Mouse (Mus musculus) G1E (cell line): ENCODE measurements around the gene Rnf141. TPM values are rescaled to one million over a fixed set of nuclear protein-coding genes. Genes with fewer than 3 reads are reported as not detected.

ENCODE experiments used
- ATAC-seq: 2 replicates; pipeline ENCODE4 v1.8.0; 2016; ENCODE audit warnings: mild to moderate bottlenecking; ENCODE audit not compliant: insufficient number of reproducible peaks, poor library complexity, low FRiP score, severe bottlenecking; ENCODE audit errors: extremely low read depth
- DNase-seq: peaks from one replicate; pipeline ENCODE4 v3.0.0; 2012; ENCODE audit warnings: low spot score
- H3K27me3 ChIP-seq: 2 replicates; pipeline ENCODE4 v1.6.1; 2012; ENCODE audit warnings: mild to moderate bottlenecking, low read length, inconsistent platforms; ENCODE audit not compliant: insufficient read depth
- H3K36me3 ChIP-seq: replicated peaks from 2 replicates; pipeline ENCODE3; 2012; ENCODE audit warnings: mild to moderate bottlenecking, inconsistent platforms
- H3K4me1 ChIP-seq: 2 replicates; pipeline ENCODE4 v1.6.1; 2012; ENCODE audit warnings: low read depth, low read length, inconsistent platforms, mixed read lengths; ENCODE audit not compliant: insufficient read depth
- H3K4me3 ChIP-seq: 2 replicates; pipeline ENCODE4 v1.5.1; 2012; ENCODE audit warnings: low read depth, mild to moderate bottlenecking, inconsistent platforms, low read length, moderate library complexity, mixed read lengths
- H3K9me3 ChIP-seq: replicated peaks from 2 replicates; pipeline ENCODE4 v1.6.1; 2012; ENCODE audit warnings: inconsistent platforms
- CTCF ChIP-seq: IDR thresholded peaks from 2 replicates; pipeline ENCODE4 v1.5.1; 2012; ENCODE audit warnings: low read depth, low read length, inconsistent platforms, mixed read lengths
- GATA1 ChIP-seq: IDR thresholded peaks from 2 replicates; pipeline ENCODE4 v1.6.1; 2012; ENCODE audit warnings: borderline replicate concordance, low read length, inconsistent platforms, mixed read lengths
- GATA2 ChIP-seq: IDR thresholded peaks from 2 replicates; pipeline ENCODE4 v1.6.1; 2012; ENCODE audit warnings: low read depth, low read length, inconsistent platforms, borderline replicate concordance
- POLR2AphosphoS5 ChIP-seq: IDR thresholded peaks from 2 replicates; pipeline ENCODE4 v1.6.1; 2012; ENCODE audit warnings: low read depth, low read length, inconsistent platforms; ENCODE audit not compliant: insufficient replicate concordance
- TAL1 ChIP-seq: conservative IDR thresholded peaks from 2 replicates; pipeline ENCODE4 v1.6.1; 2012; ENCODE audit warnings: low read depth, low read length, inconsistent platforms, mixed read lengths
- polyA plus RNA-seq: library from polyadenylated mRNA; stranded (reverse); fragments of >175 nt; gene quantifications from 2 replicates; pipeline ENCODE4 v1.2.3, GENCODE M21; 2012
- total RNA-seq, 2 experiments: library from RNA; stranded (forward) in 1 of 2; stranded (reverse) in 1 of 2; fragments of 200-1000 nt in 1 of 2; fragments of >200 nt in 1 of 2; fragmentation: Nextera tagmentation in 1 of 2; gene quantifications; 2 replicates each; pipeline ENCODE4 v1.2.3; 2014 to 2017

The Rnf141 gene
- total and polyA plus RNA-seq, 3 experiments = 0.92 to 38.6 (median 18.2) TPM

- Histone ChIP-seq H3K36me3 (peaks cover 74% of the 10 kb centered on the region), H3K4me3 (no peak overlapping the region), H3K9me3 (no peaks in the 10 kb centered on the region), H3K27me3 (no peaks in the 10 kb centered on the region), H3K4me1 (peaks cover 8% of the 10 kb centered on the region)
- DNase-seq = no peak
- TF ChIP-seq GATA1 (no peak), POLR2AphosphoS5 (no peak), CTCF (no peak), GATA2 (no peak), TAL1 (no peak)
- no peak for ATAC-seq
Measured at GRCm38 (mm10) chr7:110813983-110814382, 30.3 kb downstream of the Rnf141 start.

DNA sequence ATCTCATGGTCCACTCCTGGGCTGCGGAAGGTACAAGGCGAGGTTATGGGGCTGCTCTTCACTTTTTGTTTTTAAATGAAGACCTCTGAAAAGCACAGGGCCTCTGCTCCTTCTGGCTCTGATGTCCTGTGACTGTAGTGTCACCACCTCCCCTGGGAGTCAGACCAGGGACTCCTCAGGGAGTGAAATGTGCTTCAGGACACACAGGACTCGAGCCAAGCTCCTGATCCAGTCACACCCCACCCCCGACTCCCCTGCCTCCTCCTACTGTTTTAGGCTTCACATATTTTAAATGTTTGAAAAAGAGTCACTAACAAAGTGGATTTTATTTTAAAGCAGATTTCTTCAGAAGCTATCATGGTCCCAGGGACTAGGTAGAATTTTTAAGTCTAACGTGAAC is 32.7 kb downstream of the Rnf141 start:
- Histone ChIP-seq H3K36me3 (peaks cover 80% of the 10 kb centered on the region), H3K27me3 (no peaks in the 10 kb centered on the region), H3K9me3 (no peaks in the 10 kb centered on the region), H3K4me3 (no peak overlapping the region), H3K4me1 (no peaks in the 10 kb centered on the region)
- no peak for ATAC-seq
- DNase-seq = no peak
- no peak for TF ChIP-seq TAL1
- no peak for TF ChIP-seq GATA2
- TF ChIP-seq GATA1 = no peak
- no peak for TF ChIP-seq POLR2AphosphoS5
- TF ChIP-seq CTCF = no peak

DNA sequence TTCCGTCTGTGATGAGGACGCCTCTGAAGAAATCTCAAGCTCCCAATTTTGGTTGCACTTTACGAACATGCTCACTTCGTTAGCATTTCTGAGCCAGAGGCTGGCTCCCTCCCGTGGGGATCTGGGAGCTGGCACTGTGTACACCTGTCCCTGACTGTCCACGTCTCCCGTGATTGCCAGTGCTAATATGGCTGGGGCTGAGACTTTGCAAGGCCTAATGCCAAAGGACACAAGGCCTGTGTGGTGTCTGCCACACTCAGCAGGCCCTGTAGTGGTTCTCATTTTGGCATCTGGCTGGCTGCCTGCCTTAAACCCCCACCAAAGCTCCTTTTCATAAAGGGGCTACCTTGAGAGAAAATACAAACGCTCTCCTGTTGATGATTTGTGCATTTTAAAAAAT is 33.3 kb downstream of the Rnf141 start:
- Histone ChIP-seq H3K9me3 (no peaks in the 10 kb centered on the region), H3K27me3 (no peaks in the 10 kb centered on the region), H3K4me3 (no peak overlapping the region), H3K4me1 (no peaks in the 10 kb centered on the region), H3K36me3 (peaks cover 81% of the 10 kb centered on the region)
- TF ChIP-seq TAL1 (no peak), GATA1 (no peak), CTCF (no peak), GATA2 (no peak)
- no peak for DNase-seq
- no peak for ATAC-seq

DNA sequence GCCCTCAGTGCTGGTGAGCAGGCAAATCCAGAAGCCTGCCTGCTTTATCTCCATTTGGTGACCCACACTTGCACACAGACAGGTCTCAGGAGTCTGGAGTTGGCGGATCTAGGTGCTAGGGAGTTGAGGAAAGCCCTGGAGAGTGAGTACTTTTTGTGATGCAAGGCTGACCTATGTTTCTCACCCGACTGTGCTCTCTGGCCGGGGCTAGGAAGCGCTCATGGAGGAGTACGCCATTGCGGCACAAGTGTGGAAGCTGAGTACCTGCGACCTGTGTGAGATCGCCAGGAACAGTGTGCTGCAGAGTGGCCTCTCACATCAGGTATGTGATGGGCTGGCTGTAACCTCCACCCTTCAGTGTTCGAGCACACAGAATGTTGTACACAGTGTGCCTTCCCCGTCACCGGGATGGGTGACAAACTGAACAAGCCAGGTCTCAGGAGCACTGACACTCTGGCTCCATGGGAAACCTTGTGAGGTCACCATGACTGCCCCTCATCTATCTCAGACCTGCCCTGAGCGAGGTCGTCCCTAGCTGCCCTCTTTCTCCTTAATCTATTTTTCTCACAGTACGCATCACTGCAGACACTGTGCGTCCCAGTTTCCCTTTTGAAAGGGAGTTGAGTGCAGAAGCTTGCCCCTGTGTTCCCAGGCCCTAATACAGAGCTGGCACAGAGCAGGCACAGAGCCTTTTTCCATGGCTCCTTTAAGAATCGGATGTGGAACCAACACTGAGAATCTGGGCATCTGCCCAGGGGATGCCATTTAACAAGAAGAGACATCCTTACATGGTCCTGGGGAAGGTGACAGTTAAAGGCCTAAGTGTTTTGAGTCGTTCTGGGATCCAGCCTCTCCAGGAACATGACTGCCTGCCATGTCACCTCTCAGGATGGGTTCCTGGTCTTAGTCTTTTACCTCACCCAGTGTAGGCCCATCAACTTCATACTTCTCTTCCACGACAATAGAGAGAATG is 34.4 kb downstream of the Rnf141 start:
- DNase-seq (no peak), ATAC-seq (no peak)
- Histone ChIP-seq H3K4me1 (no peaks in the 10 kb centered on the region; the same call in 1 of the 2 replicates), H3K9me3 (no peaks in the 10 kb centered on the region), H3K36me3 (peaks cover 83% of the 10 kb centered on the region), H3K27me3 (no peaks in the 10 kb centered on the region), H3K4me3 (no peak overlapping the region)
- TF ChIP-seq GATA1 = no peak

DNA sequence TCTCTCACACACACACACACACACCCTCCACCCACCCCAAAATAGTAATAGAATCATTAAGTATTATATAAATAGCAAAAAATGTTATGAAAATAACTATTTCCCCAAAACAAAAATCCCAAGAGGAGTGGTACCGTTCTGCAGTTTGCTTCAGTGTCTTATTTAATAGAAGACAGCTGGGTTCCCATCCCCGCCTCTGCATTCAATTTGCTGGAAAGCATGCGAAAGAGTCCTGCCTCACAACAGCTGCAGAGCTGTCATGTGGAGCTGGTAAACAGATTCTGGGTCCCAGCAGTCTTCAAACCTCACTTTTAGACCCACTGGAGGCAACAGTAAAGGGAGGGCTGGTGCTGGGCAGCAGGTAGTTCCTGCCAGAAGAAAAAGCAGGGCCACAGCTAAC is 35.3 kb downstream of the Rnf141 start:
- TF ChIP-seq TAL1 (no peak), GATA2 (no peak), POLR2AphosphoS5 (no peak), GATA1 (no peak), CTCF (no peak)
- peaks cover 87% of the 10 kb centered on the region for H3K36me3 ChIP-seq
- no peak for ATAC-seq
- DNase-seq = no peak
- H3K27me3 ChIP-seq = no peaks in the 10 kb centered on the region
- no peaks in the 10 kb centered on the region for H3K9me3 ChIP-seq
- no peaks in the 10 kb centered on the region; the same call in 1 of the 2 replicates for H3K4me1 ChIP-seq
- no peak overlapping the region for H3K4me3 ChIP-seq

DNA sequence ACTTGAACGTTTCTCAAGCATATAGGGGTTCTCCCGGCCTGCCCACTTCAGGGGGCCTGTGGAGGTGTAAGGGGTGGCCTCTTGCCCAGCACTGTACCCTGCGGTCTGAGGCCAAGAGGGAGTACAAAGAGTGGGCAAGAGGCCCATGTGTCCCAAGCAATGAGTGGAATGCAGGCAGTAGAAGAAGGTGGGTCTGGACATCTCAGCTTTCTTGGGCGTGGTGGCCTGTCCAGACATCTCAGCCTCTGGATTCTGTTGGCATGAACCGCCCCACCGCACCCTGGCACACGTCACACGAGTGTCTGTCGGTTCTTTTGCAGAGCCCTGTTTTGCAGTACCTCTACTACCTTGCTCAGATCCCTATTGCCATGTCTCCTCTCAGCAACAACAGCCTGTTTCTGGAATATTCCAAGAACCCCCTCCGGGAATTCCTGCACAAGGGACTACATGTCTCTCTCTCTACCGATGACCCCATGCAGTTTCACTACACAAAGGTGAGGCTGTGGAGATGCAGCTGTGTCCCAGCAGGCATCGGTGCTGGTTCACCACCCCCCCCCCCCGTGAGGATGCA is 36.7 kb downstream of the Rnf141 start:
- H3K36me3 ChIP-seq = peaks cover 93% of the 10 kb centered on the region
- H3K27me3 ChIP-seq = no peaks in the 10 kb centered on the region
- H3K4me3 ChIP-seq = no peak overlapping the region
- no peaks in the 10 kb centered on the region; the same call in 1 of the 2 replicates for H3K4me1 ChIP-seq
- H3K9me3 ChIP-seq = no peaks in the 10 kb centered on the region
- ATAC-seq (no peak), DNase-seq (no peak)
- TF ChIP-seq TAL1 (no peak), POLR2AphosphoS5 (no peak), GATA2 (no peak), GATA1 (no peak), CTCF (no peak)
